In the genomic region with DNA sequence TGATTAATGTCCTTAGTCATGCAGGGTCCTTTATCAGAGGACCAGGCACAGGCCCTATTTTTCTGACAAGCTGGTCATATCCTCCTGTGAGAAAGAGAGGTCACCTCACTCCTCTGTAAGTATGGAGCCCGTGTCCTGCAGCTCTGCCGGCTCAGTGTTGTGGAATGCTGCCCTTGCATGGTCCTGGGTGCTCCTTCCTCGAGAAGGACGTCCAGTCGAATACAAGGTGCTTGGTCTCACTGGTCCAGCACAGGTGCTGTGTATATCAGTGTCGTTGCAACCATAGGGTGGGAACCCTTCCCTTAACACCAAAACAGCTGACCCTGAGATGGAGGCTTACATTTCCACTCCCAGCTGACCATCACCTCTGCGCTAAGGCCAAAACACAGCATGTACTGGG, we compare ENCODE assay signal across 23 mouse cellular contexts.
DNase-seq lines count a peak whose midpoint lies in the region; ATAC-seq and TF ChIP-seq lines count a peak whose summit lies in the region.
"Had no signal": no experiment of that assay in that cellular context is flagged by ENCODE, and none has a peak within 500 bp of the region (broad histone marks: within the 10 kb centered on the region; RNA-seq: fewer than 3 reads in every experiment).

No protein-coding gene starts in this region.

- no peak overlapping the region for H3K4me3 ChIP-seq in hindbrain, embryonic 10.5 days
- no peak overlapping the region for H3K4me3 ChIP-seq in hindbrain, postnatal 0 days (ENCODE audit: low read length)
- no peak overlapping the region; a peak in 1 of 4 replicates for H3K4me3 ChIP-seq in MEL (ENCODE audit: control insufficient read depth in 1 of 2, insufficient read depth in 1 of 2, low read depth in 2 of 2, low read length in 2 of 2)
- H3K4me3 ChIP-seq in hindbrain, embryonic 12.5 days, result no peak overlapping the region
- no peak overlapping the region for H3K4me3 ChIP-seq in midbrain, embryonic 12.5 days
- H3K4me3 ChIP-seq: embryonic facial prominence, embryonic 13.5 days; forebrain, embryonic 15.5 days; layer of hippocampus, adult 2 months; limb, embryonic 15.5 days; neural tube, embryonic 12.5 days had no signal

- peaks cover 8% of the 10 kb centered on the region; the same call in 1 of the 2 replicates for H3K9me3 ChIP-seq in hindbrain, embryonic 10.5 days
- no peaks in the 10 kb centered on the region for H3K9me3 ChIP-seq in hindbrain, postnatal 0 days (ENCODE audit: low read length)
- H3K9me3 ChIP-seq in MEL (replicated peaks; ENCODE audit: insufficient read depth, low read length), result no peaks in the 10 kb centered on the region
- H3K9me3 ChIP-seq in hindbrain, embryonic 12.5 days (replicated peaks), result no peaks in the 10 kb centered on the region
- H3K9me3 ChIP-seq in midbrain, embryonic 12.5 days, result no peaks in the 10 kb centered on the region; the same call in 1 of the 2 replicates
- H3K9me3 ChIP-seq: embryonic facial prominence, embryonic 13.5 days; forebrain, embryonic 15.5 days; limb, embryonic 15.5 days had no signal

- H3K4me2 ChIP-seq in hindbrain, postnatal 0 days (ENCODE audit: low read depth, low read length), result no peak overlapping the region
- H3K4me2 ChIP-seq in hindbrain, embryonic 12.5 days (replicated peaks), result no peak overlapping the region
- no peak overlapping the region for H3K4me2 ChIP-seq in midbrain, embryonic 12.5 days (replicated peaks)
- H3K4me2 ChIP-seq: embryonic facial prominence, embryonic 13.5 days; forebrain, embryonic 15.5 days; limb, embryonic 15.5 days; lung, embryonic 14.5 days; neural tube, embryonic 12.5 days had no signal

- DNase-seq in hindbrain, embryonic 10.5 days (ENCODE audit: low spot score), result no peak
- DNase-seq in hindbrain, postnatal 0 days (ENCODE audit: low spot score), result no peak
- DNase-seq in MEL (ENCODE audit: low read depth, low spot score), result peak; percentile 9
- DNase-seq in cerebellum, postnatal 36 days, result no peak
- DNase-seq in left cerebral cortex, adult 11 months (ENCODE audit: low spot score), result no peak
- no peak for DNase-seq in cerebellum, adult 11 months
- DNase-seq: adrenal gland, adult 2 months; cerebellum, adult 9-10 months; kidney, adult 11 months; kidney, postnatal 10 days; layer of hippocampus, postnatal 36 days; lung, embryonic 14.5 days; lung, postnatal 4 days; right cerebral cortex, postnatal 14 days; spleen, adult 18-20 months; thymus, postnatal 25 days had no signal

- H3K9ac ChIP-seq in hindbrain, postnatal 0 days (replicated peaks; ENCODE audit: low read length), result no peak overlapping the region
- no peak overlapping the region; the same call in 1 of the 2 replicates for H3K9ac ChIP-seq in MEL (ENCODE audit: control insufficient read depth, low read depth, low read length, poor library complexity, severe bottlenecking)
- H3K9ac ChIP-seq in hindbrain, embryonic 12.5 days, result no peak overlapping the region
- no peak overlapping the region for H3K9ac ChIP-seq in midbrain, embryonic 12.5 days (replicated peaks)
- H3K9ac ChIP-seq: embryonic facial prominence, embryonic 13.5 days; forebrain, embryonic 15.5 days; limb, embryonic 15.5 days; lung, embryonic 14.5 days; neural tube, embryonic 12.5 days had no signal

- no peak for TF ChIP-seq EP300 in MEL (IDR thresholded peaks at IDR 0.05; ENCODE audit: low read depth in 1 of 2, low read length in 2 of 2)

- no peak for ATAC-seq in hindbrain, postnatal 0 days
- peak; percentile 32; the same call in 1 of the 2 replicates for ATAC-seq in hindbrain, embryonic 12.5 days (ENCODE audit: low FRiP score)
- no peak for ATAC-seq in midbrain, embryonic 12.5 days (ENCODE audit: low FRiP score, low read depth)
- ATAC-seq: forebrain, embryonic 15.5 days had no signal

- no peak for TF ChIP-seq RAD21 in MEL (IDR thresholded peaks at IDR 0.05; ENCODE audit: low read depth, low read length)

- no peaks in the 10 kb centered on the region for H3K27me3 ChIP-seq in hindbrain, embryonic 10.5 days (ENCODE audit: insufficient read depth, poor library complexity, severe bottlenecking)
- H3K27me3 ChIP-seq in hindbrain, postnatal 0 days (ENCODE audit: insufficient read depth, low read length), result no peaks in the 10 kb centered on the region
- H3K27me3 ChIP-seq in MEL (ENCODE audit: control insufficient read depth in 1 of 2, insufficient read depth in 2 of 2, low read length in 2 of 2), result no peaks in the 10 kb centered on the region
- H3K27me3 ChIP-seq in hindbrain, embryonic 12.5 days, result no peaks in the 10 kb centered on the region
- no peaks in the 10 kb centered on the region; the same call in 1 of the 2 replicates for H3K27me3 ChIP-seq in midbrain, embryonic 12.5 days
- H3K27me3 ChIP-seq: embryonic facial prominence, embryonic 13.5 days; forebrain, embryonic 15.5 days; limb, embryonic 15.5 days; neural tube, embryonic 12.5 days had no signal

- H3K4me1 ChIP-seq in hindbrain, embryonic 10.5 days (replicated peaks), result peaks cover 32% of the 10 kb centered on the region
- H3K4me1 ChIP-seq in hindbrain, postnatal 0 days (ENCODE audit: insufficient read depth, low read length), result 0 out of 2 replicates have a peak, but pooled peaks cover 7% of the 10 kb centered on the region
- peaks cover 10 to 20% of the 10 kb centered on the region in 2 experiments for H3K4me1 ChIP-seq in MEL (ENCODE audit: control insufficient read depth in 1 of 2, insufficient read depth in 2 of 2, low read length in 2 of 2)
- peaks cover 23% of the 10 kb centered on the region for H3K4me1 ChIP-seq in hindbrain, embryonic 12.5 days
- peaks cover 12% of the 10 kb centered on the region for H3K4me1 ChIP-seq in midbrain, embryonic 12.5 days

- TF ChIP-seq CTCF in hindbrain, postnatal 0 days (IDR thresholded peaks at IDR 0.05; ENCODE audit: low read depth), result no peak
- no peak for TF ChIP-seq CTCF in MEL (IDR thresholded peaks at IDR 0.05 in 2 of 3, conservative IDR thresholded peaks at IDR 0.05 in 1 of 3; ENCODE audit: control insufficient read depth in 1 of 3, insufficient read depth in 1 of 3, low read depth in 2 of 3, low read length in 3 of 3, poor library complexity in 1 of 3, severe bottlenecking in 1 of 3)

- WGBS in hindbrain, embryonic 10.5 days, result 85% methylated on average over 7 of the region's 7 CpGs
- 82% methylated on average over 7 of the region's 7 CpGs for WGBS in hindbrain, postnatal 0 days
- 85% methylated on average over 7 of the region's 7 CpGs for WGBS in hindbrain, embryonic 12.5 days
- WGBS in midbrain, embryonic 12.5 days, result 85% methylated on average over 7 of the region's 7 CpGs

- H3K36me3 ChIP-seq in hindbrain, embryonic 10.5 days, result peaks cover 9% of the 10 kb centered on the region; the same call in 1 of the 2 replicates
- H3K36me3 ChIP-seq in hindbrain, postnatal 0 days (ENCODE audit: insufficient read depth, low read length), result no peaks in the 10 kb centered on the region
- peaks cover 0 to 11% of the 10 kb centered on the region in 2 experiments; a peak in 3 of 4 replicates for H3K36me3 ChIP-seq in MEL (ENCODE audit: control insufficient read depth in 1 of 2, insufficient read depth in 2 of 2, low read length in 2 of 2)
- H3K36me3 ChIP-seq in hindbrain, embryonic 12.5 days, result no peaks in the 10 kb centered on the region
- H3K36me3 ChIP-seq in midbrain, embryonic 12.5 days, result 0 out of 2 replicates have a peak, but pooled peaks cover 2% of the 10 kb centered on the region
- H3K36me3 ChIP-seq: forebrain, embryonic 15.5 days had no signal

- H3K27ac ChIP-seq in hindbrain, embryonic 10.5 days, result peak overlapping the region; percentile 66
- no peak overlapping the region for H3K27ac ChIP-seq in hindbrain, postnatal 0 days
- H3K27ac ChIP-seq in MEL (ENCODE audit: control insufficient read depth, low read depth, low read length), result peak overlapping the region; percentile 68
- 0 out of 2 replicates have a peak overlapping the region, but pooled peaks have one; percentile 40 for H3K27ac ChIP-seq in hindbrain, embryonic 12.5 days
- 0 out of 2 replicates have a peak overlapping the region, but pooled peaks have one; percentile 12 for H3K27ac ChIP-seq in midbrain, embryonic 12.5 days (replicated peaks)
- H3K27ac ChIP-seq: embryonic facial prominence, embryonic 13.5 days; forebrain, embryonic 15.5 days; layer of hippocampus, adult 2 months; limb, embryonic 15.5 days; neural tube, embryonic 12.5 days had no signal

- H3K79me2 ChIP-seq in MEL (ENCODE audit: control insufficient read depth, insufficient read depth, low read length, poor library complexity), result no peaks in the 10 kb centered on the region

- TF ChIP-seq POLR2A in MEL (IDR thresholded peaks at IDR 0.05; ENCODE audit: control insufficient read depth in 1 of 2, insufficient read depth in 1 of 2, low read depth in 1 of 2, low read length in 2 of 2, poor library complexity in 1 of 2), result no peak

TF ChIP-seq in MEL, 35 proteins besides CTCF, POLR2A, EP300 and RAD21:
- no peak for TF ChIP-seq POLR2AphosphoS5 (IDR thresholded peaks at IDR 0.05; ENCODE audit: borderline replicate concordance, low read depth, low read length)
- no peak for TF ChIP-seq SMC3 (IDR thresholded peaks at IDR 0.05; ENCODE audit: low read depth, low read length)
- no peak for TF ChIP-seq CHD2 (IDR thresholded peaks at IDR 0.05; ENCODE audit: low read length)
- no peak for TF ChIP-seq ZKSCAN1 (IDR thresholded peaks at IDR 0.05; ENCODE audit: low read depth, low read length)
- TF ChIP-seq JUND (IDR thresholded peaks at IDR 0.05; ENCODE audit: low read depth, low read length), result no peak
- TF ChIP-seq NRF1 (IDR thresholded peaks at IDR 0.05; ENCODE audit: insufficient read depth, low read depth, low read length, poor library complexity, severe bottlenecking), result no peak
- no peak for TF ChIP-seq ZNF384 (IDR thresholded peaks at IDR 0.05; ENCODE audit: low read depth, low read length)
- TF ChIP-seq TAL1 (IDR thresholded peaks at IDR 0.05; ENCODE audit: low read length), result no peak
- no peak for TF ChIP-seq ZMIZ1 (IDR thresholded peaks at IDR 0.05; ENCODE audit: low read depth, low read length)
